Mouse (Mus musculus) spleen, adult 18-20 months (tissue): ENCODE measurements around the gene Ramac.

Experiments
- DNase-seq, 2 experiments: peaks; one replicate each; pipeline ENCODE4 v3.0.0; 2022; ENCODE audit warnings: mixed read lengths in 2 of 2

Ramac gene

DNA sequence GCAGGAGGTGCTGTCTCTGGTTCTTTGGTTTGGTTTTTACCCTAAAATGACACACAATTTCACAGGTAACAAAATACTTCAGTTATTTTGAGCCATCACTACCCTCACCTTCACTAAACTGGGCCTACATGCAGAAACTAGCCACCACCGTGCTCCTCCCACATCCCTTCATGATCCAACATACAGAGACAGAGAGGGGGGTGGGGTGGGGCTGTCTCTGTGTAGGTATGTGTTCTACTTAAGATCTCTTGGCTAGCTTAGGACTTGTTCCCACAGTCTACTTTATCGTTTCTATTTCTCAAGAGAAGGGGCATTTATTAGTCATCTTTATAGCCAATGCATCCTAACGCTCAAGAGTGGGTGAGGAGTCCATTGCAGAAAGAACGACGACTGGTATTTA, 25.8 kb downstream of the Ramac start:
- DNase-seq: no peak

DNA sequence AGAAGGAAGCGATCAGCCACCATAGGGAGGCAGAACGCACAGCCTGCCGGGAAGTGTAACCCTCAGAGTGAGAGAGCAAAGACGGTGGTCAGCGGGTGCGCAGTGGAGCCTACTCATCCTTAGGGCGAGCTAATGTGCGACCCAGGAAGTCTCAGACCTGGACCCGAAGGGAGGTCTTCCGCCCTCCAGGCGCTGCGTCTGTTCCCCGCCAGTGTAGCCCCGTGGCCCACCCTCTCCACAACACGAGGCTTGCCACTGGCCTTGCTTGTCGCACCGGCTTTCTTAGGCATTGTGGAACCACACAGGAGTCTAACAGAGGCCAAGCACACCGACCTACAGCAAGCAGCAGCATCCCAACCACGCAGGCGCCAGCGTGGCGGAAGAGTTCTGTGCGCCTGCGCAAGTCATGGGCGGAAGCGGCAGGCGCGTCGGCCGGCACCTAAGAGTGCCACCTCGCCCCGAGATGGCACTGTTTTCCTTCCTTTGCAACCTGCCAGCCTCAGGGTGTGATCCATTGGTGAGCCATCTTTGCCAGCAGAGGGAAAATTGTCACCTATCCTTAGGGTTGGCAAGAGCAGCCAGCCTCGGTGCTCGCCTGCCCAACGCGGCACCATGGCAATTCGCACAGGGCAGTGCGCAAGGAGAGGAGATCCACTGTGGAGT, 26.5 kb downstream of the Ramac start, which contains the start of gene 3110040N11Rik:
3110040N11Rik (minus strand) TSS at position 384 of the 663 bp plus-strand sequence.
- peak; percentile 72 to 79 for DNase-seq

DNA sequence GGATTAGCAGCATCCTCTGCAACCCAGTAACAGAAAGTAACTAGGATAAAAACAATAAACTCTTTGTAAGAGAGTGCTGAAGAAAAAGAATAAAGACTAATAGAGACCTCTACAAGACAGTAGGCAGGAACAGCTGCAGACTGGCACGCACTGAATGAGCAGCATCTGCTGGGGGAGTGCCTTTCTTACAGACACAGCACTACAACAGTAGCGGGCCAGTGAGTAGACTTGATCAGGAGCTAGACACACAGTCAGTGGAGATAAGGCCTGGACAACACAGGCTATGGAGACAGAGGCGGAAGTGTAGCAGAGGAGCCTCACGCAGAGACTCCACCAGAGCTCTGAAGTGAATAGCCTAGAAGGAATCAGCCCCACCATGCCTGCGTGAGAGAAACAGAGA, 43.3 kb downstream of the Ramac start:
- no peak for DNase-seq
